Mouse (Mus musculus) midbrain, embryonic 12.5 days (tissue): ENCODE measurements around the gene Hrk. TPM values are rescaled to one million over a fixed set of nuclear protein-coding genes. Genes with fewer than 3 reads are reported as not detected.

Experiments
- ATAC-seq: fragments of 200-750 bp; cut with Nextera tagmentation; 2 replicates; pipeline ENCODE4 v1.8.0; 2017; ENCODE audit warnings: low read depth, moderate TSS enrichment, moderate library complexity; ENCODE audit not compliant: low FRiP score
- H3K27ac ChIP-seq: fragments of 300-500 bp; sonication (generic); replicated peaks from 2 replicates; pipeline ENCODE4 v1.5.1; 2016; ENCODE audit warnings: mild to moderate bottlenecking
- H3K27me3 ChIP-seq: fragments of 300-500 bp; sonication (generic); 2 replicates; pipeline ENCODE4 v1.6.1; 2016; ENCODE audit warnings: mild to moderate bottlenecking
- H3K36me3 ChIP-seq: fragments of 300-500 bp; sonication (generic); 2 replicates; pipeline ENCODE4 v1.6.1; 2016
- H3K4me1 ChIP-seq: fragments of 300-500 bp; sonication (generic); 2 replicates; pipeline ENCODE4 v1.6.1; 2016
- H3K4me2 ChIP-seq: fragments of 300-500 bp; sonication (generic); replicated peaks from 2 replicates; pipeline ENCODE4 v1.6.1; 2016; ENCODE audit warnings: mild to moderate bottlenecking, moderate library complexity
- H3K4me3 ChIP-seq: fragments of 300-500 bp; sonication (generic); 2 replicates; pipeline ENCODE4 v1.5.1; 2016; ENCODE audit warnings: mild to moderate bottlenecking
- H3K9ac ChIP-seq: fragments of 300-500 bp; sonication (generic); replicated peaks from 2 replicates; pipeline ENCODE4 v1.6.1; 2016; ENCODE audit warnings: mild to moderate bottlenecking, moderate library complexity
- H3K9me3 ChIP-seq: fragments of 300-500 bp; sonication (generic); 2 replicates; pipeline ENCODE4 v1.6.1; 2016; ENCODE audit warnings: mild to moderate bottlenecking
- WGBS: fragments of 180-500 bp; shearing (Covaris S2); methylation state at CpG from one replicate; pipeline ENCODE4 v1.1.7; 2016; 5-methylcytosine and 5-hydroxymethylcytosine counted together
- polyA plus RNA-seq: library from polyadenylated mRNA; unstranded; fragments of >200 nt; fragmentation: Nextera tagmentation; extraction: Ambion mirVana; gene quantifications from 2 replicates; pipeline ENCODE4 v1.2.1, GENCODE M21; 2016

The Hrk gene
- polyA plus RNA-seq, 1 experiment from 2014 or later = 0.33 TPM

GRCm38 (mm10) chr5:118236891-118237290, 72.4 kb downstream of the Hrk start:
- no peaks in the 10 kb centered on the region for H3K4me1 ChIP-seq
- peaks cover 74% of the 10 kb centered on the region for H3K36me3 ChIP-seq
- WGBS = 75% methylated on average over 12 of the region's 12 CpGs
- ATAC-seq = no peak
- no peaks in the 10 kb centered on the region for H3K9me3 ChIP-seq
- no peaks in the 10 kb centered on the region for H3K27me3 ChIP-seq
- no peak overlapping the region for H3K27ac ChIP-seq
- H3K9ac ChIP-seq = no peak overlapping the region
- no peak overlapping the region for H3K4me3 ChIP-seq
- H3K4me2 ChIP-seq = no peak overlapping the region

Other genes with a start within 250 kb of the Hrk start
- 146 and 153 TPM in 2 replicates for gene Fbxo21, start 187.9 kb upstream of the Hrk start, polyA plus RNA-seq
- gene Tesc, start 136.9 kb upstream of the Hrk start, polyA plus RNA-seq = 1.5 and 1.8 TPM in 2 replicates
- 41.4 and 47.5 TPM in 2 replicates for gene Fbxw8, start 9.2 kb upstream of the Hrk start, polyA plus RNA-seq
- gene Rnft2, start 80.5 kb downstream of the Hrk start, polyA plus RNA-seq = 8.7 and 10.3 TPM in 2 replicates
- gene 2410131K14Rik, start 80.6 kb downstream of the Hrk start, polyA plus RNA-seq = 12.6 and 12.8 TPM in 2 replicates